Mouse (Mus musculus): Measurements from ENCODE around the gene Cxcl14. TPM values are rescaled to one million over a fixed set of nuclear protein-coding genes. Genes with fewer than 3 reads are reported as not detected.

The Cxcl14 gene
- polyA plus RNA-seq, 1 experiment: 35.9 TPM

- DNase-seq (ENCODE audit: low read depth): no peak
These were observed 7.8 kb downstream of the Cxcl14 start for GRCm38 (mm10) chr13:56288601-56289000.

GRCm38 (mm10) chr13:56287091-56287490 lies 9.3 kb downstream of the Cxcl14 start:
- peak; percentile 59 for DNase-seq (ENCODE audit: low read depth)
- TF ChIP-seq POLR2A (IDR thresholded peaks at IDR 0.05; ENCODE audit: borderline replicate concordance, extremely low read depth, insufficient read depth, insufficient read length, poor library complexity, severe bottlenecking) (no peak), CTCF (IDR thresholded peaks at IDR 0.05; ENCODE audit: borderline replicate concordance, extremely low read depth, insufficient read depth, insufficient read length) (no peak)

More at GRCm38 (mm10) chr13:56288601-56289000, 7.8 kb downstream of the Cxcl14 start:
- TF ChIP-seq POLR2A (IDR thresholded peaks at IDR 0.05; ENCODE audit: borderline replicate concordance, extremely low read depth, insufficient read depth, insufficient read length, poor library complexity, severe bottlenecking): no peak

GRCm38 (mm10) chr13:56283321-56283720 lies 13.0 kb downstream of the Cxcl14 start:
- TF ChIP-seq POLR2A (IDR thresholded peaks at IDR 0.05; ENCODE audit: borderline replicate concordance, extremely low read depth, insufficient read depth, insufficient read length, poor library complexity, severe bottlenecking) (no peak), CTCF (IDR thresholded peaks at IDR 0.05; ENCODE audit: borderline replicate concordance, extremely low read depth, insufficient read depth, insufficient read length) (no peak)
- peak; percentile 20 for DNase-seq (ENCODE audit: low read depth)

GRCm38 (mm10) chr13:56280356-56280755 lies 16.0 kb downstream of the Cxcl14 start:
- no peak for DNase-seq (ENCODE audit: low read depth)
- peak; percentile 32; the same call in 1 of the 2 replicates for TF ChIP-seq CTCF (IDR thresholded peaks at IDR 0.05; ENCODE audit: borderline replicate concordance, extremely low read depth, insufficient read depth, insufficient read length)
- no peak for TF ChIP-seq POLR2A (IDR thresholded peaks at IDR 0.05; ENCODE audit: borderline replicate concordance, extremely low read depth, insufficient read depth, insufficient read length, poor library complexity, severe bottlenecking)

- peak; percentile 88 for DNase-seq (ENCODE audit: low read depth)
- TF ChIP-seq CTCF (IDR thresholded peaks at IDR 0.05; ENCODE audit: borderline replicate concordance, extremely low read depth, insufficient read depth, insufficient read length) (peak; percentile 97), POLR2A (IDR thresholded peaks at IDR 0.05; ENCODE audit: borderline replicate concordance, extremely low read depth, insufficient read depth, insufficient read length, poor library complexity, severe bottlenecking) (no peak)
These were observed 16.9 kb downstream of the Cxcl14 start for GRCm38 (mm10) chr13:56279439-56279838.

GRCm38 (mm10) chr13:56275171-56275570 lies 21.2 kb downstream of the Cxcl14 start:
- no peak for TF ChIP-seq POLR2A (IDR thresholded peaks at IDR 0.05; ENCODE audit: borderline replicate concordance, extremely low read depth, insufficient read depth, insufficient read length, poor library complexity, severe bottlenecking)
- TF ChIP-seq CTCF (IDR thresholded peaks at IDR 0.05; ENCODE audit: borderline replicate concordance, extremely low read depth, insufficient read depth, insufficient read length): no peak
- no peak for DNase-seq (ENCODE audit: low read depth)

GRCm38 (mm10) chr13:56270124-56270523 lies 26.2 kb downstream of the Cxcl14 start:
- TF ChIP-seq POLR2A (IDR thresholded peaks at IDR 0.05; ENCODE audit: borderline replicate concordance, extremely low read depth, insufficient read depth, insufficient read length, poor library complexity, severe bottlenecking): no peak
- no peak for TF ChIP-seq CTCF (IDR thresholded peaks at IDR 0.05; ENCODE audit: borderline replicate concordance, extremely low read depth, insufficient read depth, insufficient read length)
- DNase-seq (ENCODE audit: low read depth): peak; percentile 51

- TF ChIP-seq CTCF (IDR thresholded peaks at IDR 0.05; ENCODE audit: borderline replicate concordance, extremely low read depth, insufficient read depth, insufficient read length): peak; percentile 49; the same call in 1 of the 2 replicates
- no peak for TF ChIP-seq POLR2A (IDR thresholded peaks at IDR 0.05; ENCODE audit: borderline replicate concordance, extremely low read depth, insufficient read depth, insufficient read length, poor library complexity, severe bottlenecking)
- no peak for DNase-seq (ENCODE audit: low read depth)
These were observed 29.0 kb downstream of the Cxcl14 start for GRCm38 (mm10) chr13:56267396-56267795.

GRCm38 (mm10) chr13:56266435-56266834 lies 29.9 kb downstream of the Cxcl14 start:
- TF ChIP-seq CTCF (IDR thresholded peaks at IDR 0.05; ENCODE audit: borderline replicate concordance, extremely low read depth, insufficient read depth, insufficient read length) (peak; percentile 64; the same call in 1 of the 2 replicates), POLR2A (IDR thresholded peaks at IDR 0.05; ENCODE audit: borderline replicate concordance, extremely low read depth, insufficient read depth, insufficient read length, poor library complexity, severe bottlenecking) (no peak)
- peak; percentile 79 for DNase-seq (ENCODE audit: low read depth)

GRCm38 (mm10) chr13:56265661-56266060 lies 30.7 kb downstream of the Cxcl14 start:
- TF ChIP-seq POLR2A (IDR thresholded peaks at IDR 0.05; ENCODE audit: borderline replicate concordance, extremely low read depth, insufficient read depth, insufficient read length, poor library complexity, severe bottlenecking) (no peak), CTCF (IDR thresholded peaks at IDR 0.05; ENCODE audit: borderline replicate concordance, extremely low read depth, insufficient read depth, insufficient read length) (no peak)
- no peak for DNase-seq (ENCODE audit: low read depth)

GRCm38 (mm10) chr13:56262269-56262668 lies 34.1 kb downstream of the Cxcl14 start:
- TF ChIP-seq CTCF (IDR thresholded peaks at IDR 0.05; ENCODE audit: borderline replicate concordance, extremely low read depth, insufficient read depth, insufficient read length) (no peak), POLR2A (IDR thresholded peaks at IDR 0.05; ENCODE audit: borderline replicate concordance, extremely low read depth, insufficient read depth, insufficient read length, poor library complexity, severe bottlenecking) (no peak)
- DNase-seq (ENCODE audit: low read depth): no peak

GRCm38 (mm10) chr13:56260344-56260780 lies 36.0 kb downstream of the Cxcl14 start:
- TF ChIP-seq POLR2A (IDR thresholded peaks at IDR 0.05; ENCODE audit: borderline replicate concordance, extremely low read depth, insufficient read depth, insufficient read length, poor library complexity, severe bottlenecking) (no peak), CTCF (IDR thresholded peaks at IDR 0.05; ENCODE audit: borderline replicate concordance, extremely low read depth, insufficient read depth, insufficient read length) (no peak)
- DNase-seq (ENCODE audit: low read depth): peak; percentile 72

All from brain, embryonic 14.5 days (tissue).